Mouse (Mus musculus) limb, embryonic 14.5 days (tissue): Measurements from ENCODE around the gene Tm4sf1. TPM values are rescaled to one million over a fixed set of nuclear protein-coding genes. Genes with fewer than 3 reads are reported as not detected.

Experiments
- ATAC-seq: fragments of 200-750 bp; cut with Nextera tagmentation; 2 replicates; pipeline ENCODE4 v1.8.0; 2017; ENCODE audit warnings: low read depth, moderate number of reproducible peaks, moderate TSS enrichment; ENCODE audit not compliant: low FRiP score
- DNase-seq: peaks from one replicate; pipeline ENCODE4 v3.0.0-alpha.2; 2015; ENCODE audit warnings: low spot score
- H3K27ac ChIP-seq: fragments of 300-500 bp; sonication (generic); replicated peaks from 2 replicates; pipeline ENCODE4 v1.5.1; 2014; ENCODE audit warnings: low read depth, mild to moderate bottlenecking, low read length, moderate library complexity, mixed read lengths
- H3K27me3 ChIP-seq: fragments of 300-500 bp; sonication (generic); 2 replicates; pipeline ENCODE4 v1.6.1; 2014; ENCODE audit warnings: low read length, mixed read lengths; ENCODE audit not compliant: control insufficient read depth, insufficient read depth
- H3K36me3 ChIP-seq: fragments of 300-500 bp; sonication (generic); 2 replicates; pipeline ENCODE4 v1.6.1; 2014; ENCODE audit warnings: mild to moderate bottlenecking, low read length, moderate library complexity, mixed read lengths; ENCODE audit not compliant: control insufficient read depth, insufficient read depth
- H3K4me1 ChIP-seq: fragments of 300-500 bp; sonication (generic); 2 replicates; pipeline ENCODE4 v1.6.1; 2014; ENCODE audit warnings: antibody characterized with exemption, low read length, mixed read lengths; ENCODE audit not compliant: control insufficient read depth, insufficient read depth
- H3K4me2 ChIP-seq: fragments of 300-500 bp; sonication (generic); replicated peaks from 2 replicates; pipeline ENCODE4 v1.6.1; 2014; ENCODE audit warnings: low read depth, mild to moderate bottlenecking, low read length, moderate library complexity; ENCODE audit not compliant: severe bottlenecking
- H3K4me3 ChIP-seq: fragments of 300-500 bp; sonication (generic); replicated peaks from 2 replicates; pipeline ENCODE4 v1.5.1; 2014; ENCODE audit warnings: low read length
- H3K9ac ChIP-seq: fragments of 300-500 bp; sonication (generic); 2 replicates; pipeline ENCODE4 v1.6.1; 2014; ENCODE audit warnings: mild to moderate bottlenecking, low read depth, low read length, moderate library complexity; ENCODE audit not compliant: severe bottlenecking
- H3K9me3 ChIP-seq: fragments of 300-500 bp; sonication (generic); 2 replicates; pipeline ENCODE4 v1.6.1; 2016; ENCODE audit warnings: low read length; ENCODE audit not compliant: control insufficient read depth
- POLR2A ChIP-seq: fragments of 200-500 bp; IDR thresholded peaks from 2 replicates; pipeline ENCODE4 v1.8.0; 2012; ENCODE audit warnings: inconsistent platforms, mild to moderate bottlenecking, moderate library complexity, borderline replicate concordance; ENCODE audit not compliant: insufficient read depth, insufficient read length; ENCODE audit errors: extremely low read depth
- WGBS: fragments of 180-500 bp; shearing (Covaris S2); extraction: QIAGEN DNeasy Blood & Tissue Kit; methylation state at CpG from one replicate; pipeline ENCODE4 v1.1.7; 2014; 5-methylcytosine and 5-hydroxymethylcytosine counted together
- polyA plus RNA-seq, 2 experiments: library from polyadenylated mRNA; depleted of rRNA in 1 of 2; stranded (reverse) in 1 of 2; unstranded in 1 of 2; fragments of >200 nt; fragmentation: Nextera tagmentation in 1 of 2; extraction: Ambion mirVana in 1 of 2; gene quantifications; 2 replicates each; pipeline versions ENCODE4 v1.2.1 to v1.2.3; 2012 to 2014

The Tm4sf1 gene
- polyA plus RNA-seq, 2 experiments = 57.8 to 98.4 TPM

- H3K4me1 ChIP-seq = peaks cover 10% of the 10 kb centered on the region; the same call in 1 of the 2 replicates
- H3K4me3 ChIP-seq = no peak overlapping the region
- DNase-seq = no peak
- ATAC-seq = no peak
- no peak overlapping the region for H3K9ac ChIP-seq
- H3K9me3 ChIP-seq = no peaks in the 10 kb centered on the region
- no peaks in the 10 kb centered on the region for H3K27me3 ChIP-seq
- no peak overlapping the region for H3K27ac ChIP-seq
- no peaks in the 10 kb centered on the region for H3K36me3 ChIP-seq
- 41% methylated on average over 3 of the region's 3 CpGs for WGBS
- no peak overlapping the region for H3K4me2 ChIP-seq
- no peak for TF ChIP-seq POLR2A
Measured at GRCm38 (mm10) chr3:57303486-57303885, 1.7 kb upstream of the Tm4sf1 start.

DNA sequence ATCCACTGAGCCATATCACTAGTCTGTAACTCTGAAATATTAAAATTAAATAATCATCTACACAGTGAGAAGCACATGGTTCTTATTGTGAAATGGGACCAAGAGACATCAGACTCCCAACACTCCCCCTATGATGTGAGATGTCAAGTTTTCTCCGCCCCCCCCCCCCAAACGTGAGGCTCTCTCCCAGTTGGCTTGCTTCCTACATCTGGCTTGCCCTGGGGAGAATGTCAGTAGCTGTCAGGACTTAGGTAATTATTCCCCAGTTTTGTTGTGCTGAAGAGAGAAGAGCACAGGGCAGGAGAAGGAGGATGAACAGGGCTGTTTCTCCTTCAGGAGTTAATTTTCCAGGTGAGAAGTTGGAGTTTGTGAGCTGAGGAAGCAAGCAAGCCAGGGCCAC is 1.1 kb upstream of the Tm4sf1 start:
- no peaks in the 10 kb centered on the region for H3K9me3 ChIP-seq
- H3K4me1 ChIP-seq = peaks cover 10% of the 10 kb centered on the region; the same call in 1 of the 2 replicates
- no peak overlapping the region; the same call in 1 of the 2 replicates for H3K27ac ChIP-seq
- 33% methylated on average over 2 of the region's 2 CpGs for WGBS
- no peak overlapping the region for H3K4me2 ChIP-seq
- DNase-seq (no peak), ATAC-seq (0 out of 2 replicates have a peak, but pooled peaks have one; percentile 14)
- no peak for TF ChIP-seq POLR2A
- no peak overlapping the region for H3K9ac ChIP-seq
- no peaks in the 10 kb centered on the region for H3K36me3 ChIP-seq
- H3K4me3 ChIP-seq = no peak overlapping the region
- no peaks in the 10 kb centered on the region for H3K27me3 ChIP-seq

DNA sequence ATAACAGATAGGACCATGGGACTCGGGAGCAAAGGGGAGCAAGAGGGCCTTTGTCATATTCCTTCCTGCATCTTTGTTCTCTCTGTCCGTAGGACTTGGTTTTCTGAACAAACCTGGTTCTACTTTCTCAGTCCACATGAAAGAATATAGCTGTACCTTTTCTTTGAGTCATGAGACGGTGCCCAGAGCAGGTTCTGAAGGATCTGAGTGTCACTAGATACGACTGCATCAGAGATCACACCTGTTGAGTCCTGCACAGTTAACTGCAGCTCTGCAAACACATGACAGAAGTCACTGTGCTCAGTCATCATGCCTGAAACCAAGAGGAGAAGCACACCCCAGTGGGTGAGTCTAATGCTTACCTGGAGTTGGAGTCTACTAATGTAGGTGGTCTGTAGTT is 422 bp downstream of the Tm4sf1 start:
- Histone ChIP-seq H3K9ac (no peak overlapping the region), H3K27me3 (no peaks in the 10 kb centered on the region), H3K4me1 (peaks cover 10% of the 10 kb centered on the region; the same call in 1 of the 2 replicates), H3K9me3 (no peaks in the 10 kb centered on the region), H3K27ac (peak overlapping the region; percentile 2; the same call in 1 of the 2 replicates), H3K36me3 (no peaks in the 10 kb centered on the region), H3K4me2 (no peak overlapping the region), H3K4me3 (no peak overlapping the region)
- no peak for DNase-seq
- WGBS = 88% methylated on average over 4 of the region's 4 CpGs
- TF ChIP-seq POLR2A = no peak
- ATAC-seq = no peak

DNA sequence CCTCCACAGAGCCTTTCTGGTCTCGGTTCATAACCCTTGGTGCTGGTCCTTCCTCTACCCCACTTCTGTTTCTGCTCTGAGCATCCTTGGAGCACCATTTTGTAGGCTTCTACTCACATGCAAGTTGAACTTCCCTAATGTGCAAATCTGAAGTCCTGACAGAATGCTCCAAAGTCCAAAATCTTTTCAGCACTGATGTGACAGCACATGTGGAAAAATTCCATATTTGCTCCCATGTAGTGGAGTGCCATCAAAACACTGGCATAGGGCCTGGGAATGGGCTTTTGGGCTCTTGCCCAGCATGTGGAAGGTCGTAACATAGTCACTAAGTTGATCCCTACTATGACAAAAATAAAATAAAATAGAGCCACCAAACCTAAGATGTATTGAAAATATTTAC is 3.8 kb downstream of the Tm4sf1 start:
- no peak overlapping the region for H3K9ac ChIP-seq
- no peak overlapping the region for H3K4me2 ChIP-seq
- H3K27me3 ChIP-seq = no peaks in the 10 kb centered on the region
- no peak overlapping the region for H3K4me3 ChIP-seq
- ATAC-seq (no peak), DNase-seq (no peak)
- H3K9me3 ChIP-seq = no peaks in the 10 kb centered on the region
- TF ChIP-seq POLR2A = no peak
- 73% methylated on average over 2 of the region's 2 CpGs for WGBS
- H3K4me1 ChIP-seq = peaks cover 21% of the 10 kb centered on the region
- no peak overlapping the region for H3K27ac ChIP-seq
- no peaks in the 10 kb centered on the region for H3K36me3 ChIP-seq

DNA sequence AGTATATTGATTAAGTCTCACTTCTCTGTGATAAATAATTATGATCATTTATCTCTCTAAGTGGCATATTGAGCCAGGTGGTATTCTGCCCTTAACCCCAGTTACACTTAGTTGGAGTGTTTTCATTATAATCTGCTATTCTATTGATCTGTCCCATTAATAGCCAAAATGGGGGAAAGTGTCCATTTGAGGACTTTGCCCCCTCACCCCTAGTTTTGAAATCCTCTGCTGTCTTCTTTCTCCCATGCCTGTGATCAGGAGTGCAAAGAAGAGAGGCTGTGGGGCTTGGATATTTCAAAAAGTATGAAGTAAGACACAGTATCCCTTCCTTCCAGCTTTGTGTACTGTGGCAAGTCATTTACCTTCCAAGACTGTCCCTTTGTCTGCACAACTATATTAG is 5.2 kb downstream of the Tm4sf1 start:
- Histone ChIP-seq H3K4me1 (peaks cover 21% of the 10 kb centered on the region), H3K4me2 (no peak overlapping the region), H3K27me3 (no peaks in the 10 kb centered on the region), H3K9me3 (no peaks in the 10 kb centered on the region), H3K4me3 (no peak overlapping the region), H3K36me3 (no peaks in the 10 kb centered on the region), H3K27ac (no peak overlapping the region), H3K9ac (no peak overlapping the region)
- no peak for TF ChIP-seq POLR2A
- ATAC-seq (no peak), DNase-seq (no peak)

- peaks cover 21% of the 10 kb centered on the region for H3K4me1 ChIP-seq
- no peaks in the 10 kb centered on the region for H3K36me3 ChIP-seq
- TF ChIP-seq POLR2A = no peak
- WGBS = 58% methylated on average over 4 of the region's 4 CpGs
- H3K4me2 ChIP-seq = no peak overlapping the region; the same call in 1 of the 2 replicates
- H3K4me3 ChIP-seq = no peak overlapping the region
- DNase-seq (no peak), ATAC-seq (no peak)
- no peaks in the 10 kb centered on the region for H3K27me3 ChIP-seq
- H3K9me3 ChIP-seq = no peaks in the 10 kb centered on the region
- peak overlapping the region; percentile 85 for H3K27ac ChIP-seq
- no peak overlapping the region for H3K9ac ChIP-seq
Measured at GRCm38 (mm10) chr3:57295631-57296030, 6.2 kb downstream of the Tm4sf1 start.
